Mouse (Mus musculus) MEL (cell line): Measurements from ENCODE around the gene A730061H03Rik. TPM values are rescaled to one million over a fixed set of nuclear protein-coding genes. Genes with fewer than 3 reads are reported as not detected.

ENCODE experiments used
- DNase-seq: peaks from one replicate; pipeline ENCODE4 v3.0.0; 2011; ENCODE audit warnings: low read depth, low spot score
- H3K27ac ChIP-seq: 2 replicates; pipeline ENCODE4 v1.5.1; 2012; ENCODE audit warnings: low read depth, mild to moderate bottlenecking, control low read depth, low read length, moderate library complexity; ENCODE audit not compliant: control insufficient read depth
- H3K27me3 ChIP-seq, 2 experiments: fragments of 150-350 bp in 1 of 2; sonication (generic) in 1 of 2; 2 replicates each; pipeline ENCODE4 v1.6.1; 2012; ENCODE audit warnings: low read length in 2 of 2, mild to moderate bottlenecking in 2 of 2, improper control_type of control experiment in 1 of 2, moderate library complexity in 1 of 2; ENCODE audit not compliant: insufficient read depth in 2 of 2, control insufficient read depth in 1 of 2
- H3K36me3 ChIP-seq, 2 experiments: 2 replicates each; pipeline ENCODE4 v1.6.1; 2012 to 2014; ENCODE audit warnings: low read length in 2 of 2, improper control_type of control experiment in 1 of 2, inconsistent platforms in 1 of 2, mild to moderate bottlenecking in 1 of 2; ENCODE audit not compliant: insufficient read depth in 2 of 2, control insufficient read depth in 1 of 2
- H3K4me1 ChIP-seq, 2 experiments: fragments of 150-350 bp in 1 of 2; sonication (generic) in 1 of 2; 2 replicates each; pipeline ENCODE4 v1.6.1; 2012; ENCODE audit warnings: low read length in 2 of 2, improper control_type of control experiment in 1 of 2, mild to moderate bottlenecking in 1 of 2; ENCODE audit not compliant: insufficient read depth in 2 of 2, control insufficient read depth in 1 of 2
- H3K4me3 ChIP-seq, 2 experiments: fragments of 150-350 bp in 1 of 2; sonication (generic) in 1 of 2; 2 replicates each; pipeline ENCODE4 v1.5.1; 2012; ENCODE audit warnings: low read depth in 2 of 2, low read length in 2 of 2, mild to moderate bottlenecking in 2 of 2, moderate library complexity in 2 of 2, control low read depth in 1 of 2, improper control_type of control experiment in 1 of 2; ENCODE audit not compliant: control insufficient read depth in 1 of 2, insufficient read depth in 1 of 2
- H3K79me2 ChIP-seq: 2 replicates; pipeline ENCODE4 v1.6.1; 2012; ENCODE audit warnings: mild to moderate bottlenecking, low read length, moderate library complexity; ENCODE audit not compliant: control insufficient read depth, poor library complexity, insufficient read depth
- H3K9ac ChIP-seq: 2 replicates; pipeline ENCODE4 v1.6.1; 2012; ENCODE audit warnings: low read depth, mild to moderate bottlenecking, control low read depth, low read length, moderate library complexity; ENCODE audit not compliant: control insufficient read depth, poor library complexity, severe bottlenecking
- H3K9me3 ChIP-seq: fragments of 150-350 bp; sonication (generic); replicated peaks from 2 replicates; pipeline ENCODE4 v1.6.1; 2012; ENCODE audit warnings: mild to moderate bottlenecking, low read length, improper control_type of control experiment, moderate library complexity; ENCODE audit not compliant: insufficient read depth
- CHD1 ChIP-seq: IDR thresholded peaks from 2 replicates; pipeline ENCODE4 v1.6.1; 2012; ENCODE audit warnings: low read depth, mild to moderate bottlenecking, inconsistent platforms, low read length, improper control_type of control experiment
- CTCF ChIP-seq, 3 experiments: IDR thresholded peaks in 2 of 3; conservative IDR thresholded peaks in 1 of 3; 2 replicates each; pipeline ENCODE4 v1.5.1; 2011 to 2012; ENCODE audit warnings: low read length in 3 of 3, low read depth in 2 of 3, mild to moderate bottlenecking in 2 of 3, improper control_type of control experiment in 1 of 3, inconsistent platforms in 1 of 3, mixed read lengths in 1 of 3, moderate library complexity in 1 of 3; ENCODE audit not compliant: control insufficient read depth in 1 of 3, insufficient read depth in 1 of 3, poor library complexity in 1 of 3, severe bottlenecking in 1 of 3
- E2F4 ChIP-seq: IDR thresholded peaks from 2 replicates; pipeline ENCODE4 v1.6.1; 2011; ENCODE audit warnings: low read depth, low read length, improper control_type of control experiment, borderline replicate concordance
- ELF1 ChIP-seq: IDR thresholded peaks from 2 replicates; pipeline ENCODE4 v1.6.1; 2014; ENCODE audit warnings: low read depth, mild to moderate bottlenecking, inconsistent platforms, low read length, improper control_type of control experiment, moderate library complexity
- EP300 ChIP-seq, 2 experiments: IDR thresholded peaks; 2 replicates each; pipeline ENCODE4 v1.6.1; 2011; ENCODE audit warnings: improper control_type of control experiment in 2 of 2, low read length in 2 of 2, low read depth in 1 of 2, mild to moderate bottlenecking in 1 of 2
- GABPA ChIP-seq: IDR thresholded peaks from 2 replicates; pipeline ENCODE4 v1.6.1; 2012; ENCODE audit warnings: low read depth, mild to moderate bottlenecking, inconsistent platforms, low read length, improper control_type of control experiment, moderate library complexity
- GATA1 ChIP-seq: IDR thresholded peaks from 2 replicates; pipeline ENCODE4 v1.6.1; 2011; ENCODE audit warnings: low read depth, low read length, improper control_type of control experiment
- HCFC1 ChIP-seq: IDR thresholded peaks from 2 replicates; pipeline ENCODE4 v1.6.1; 2012; ENCODE audit warnings: low read depth, mild to moderate bottlenecking, inconsistent platforms, low read length, improper control_type of control experiment, moderate library complexity
- JUND ChIP-seq: IDR thresholded peaks from 2 replicates; pipeline ENCODE4 v1.6.1; 2011; ENCODE audit warnings: low read depth, mild to moderate bottlenecking, improper control_type of control experiment, low read length
- KAT2A ChIP-seq: conservative IDR thresholded peaks from 2 replicates; pipeline ENCODE4 v1.6.1; 2012; ENCODE audit warnings: low read depth, low read length, improper control_type of control experiment, inconsistent platforms
- MAX ChIP-seq: IDR thresholded peaks from 2 replicates; pipeline ENCODE4 v1.6.1; 2011; ENCODE audit warnings: low read length, improper control_type of control experiment
- MAZ ChIP-seq: IDR thresholded peaks from 2 replicates; pipeline ENCODE4 v1.6.1; 2012; ENCODE audit warnings: low read depth, mild to moderate bottlenecking, inconsistent platforms, low read length, improper control_type of control experiment
- MEF2A ChIP-seq: IDR thresholded peaks from 2 replicates; pipeline ENCODE4 v1.6.1; 2014; ENCODE audit warnings: low read depth, mild to moderate bottlenecking, inconsistent platforms, low read length, improper control_type of control experiment; ENCODE audit not compliant: poor library complexity, insufficient replicate concordance, severe bottlenecking; ENCODE audit errors: extremely low read depth
- MXI1 ChIP-seq: IDR thresholded peaks from 2 replicates; pipeline ENCODE4 v1.6.1; 2011; ENCODE audit warnings: mild to moderate bottlenecking, low read depth, low read length, improper control_type of control experiment
- POLR2A ChIP-seq, 2 experiments: IDR thresholded peaks; 2 replicates each; pipeline ENCODE4 v1.6.1; 2011 to 2012; ENCODE audit warnings: low read length in 2 of 2, mild to moderate bottlenecking in 2 of 2, control low read depth in 1 of 2, improper control_type of control experiment in 1 of 2, low read depth in 1 of 2, moderate library complexity in 1 of 2; ENCODE audit not compliant: control insufficient read depth in 1 of 2, insufficient read depth in 1 of 2, poor library complexity in 1 of 2
- POLR2AphosphoS2 ChIP-seq: IDR thresholded peaks from 2 replicates; pipeline ENCODE4 v1.6.1; 2011; ENCODE audit warnings: low read length, improper control_type of control experiment
- RAD21 ChIP-seq: IDR thresholded peaks from 2 replicates; pipeline ENCODE4 v1.6.1; 2011; ENCODE audit warnings: mild to moderate bottlenecking, low read depth, low read length, improper control_type of control experiment
- SIN3A ChIP-seq: IDR thresholded peaks from 2 replicates; pipeline ENCODE4 v1.6.1; 2012; ENCODE audit warnings: low read length, improper control_type of control experiment, inconsistent platforms
- SMC3 ChIP-seq: IDR thresholded peaks from 2 replicates; pipeline ENCODE4 v1.6.1; 2011; ENCODE audit warnings: low read depth, low read length, improper control_type of control experiment
- TAL1 ChIP-seq: IDR thresholded peaks from 2 replicates; pipeline ENCODE4 v1.6.1; 2012; ENCODE audit warnings: mild to moderate bottlenecking, inconsistent platforms, low read length, moderate library complexity, mixed read lengths
- TBP ChIP-seq: IDR thresholded peaks from 2 replicates; pipeline ENCODE4 v1.8.0; 2011; ENCODE audit warnings: low read depth, low read length, improper control_type of control experiment
- TCF12 ChIP-seq: IDR thresholded peaks from 2 replicates; pipeline ENCODE4 v1.6.1; 2014; ENCODE audit warnings: low read depth, mild to moderate bottlenecking, inconsistent platforms, low read length, improper control_type of control experiment, moderate library complexity
- USF1 ChIP-seq: IDR thresholded peaks from 2 replicates; pipeline ENCODE4 v1.6.1; 2014; ENCODE audit warnings: low read depth, mild to moderate bottlenecking, inconsistent platforms, low read length, improper control_type of control experiment, moderate library complexity
- ZC3H11A ChIP-seq: IDR thresholded peaks from 2 replicates; pipeline ENCODE4 v1.6.1; 2012; ENCODE audit warnings: low read depth, mild to moderate bottlenecking, inconsistent platforms, low read length, improper control_type of control experiment
- ZKSCAN1 ChIP-seq: IDR thresholded peaks from 2 replicates; pipeline ENCODE4 v1.6.1; 2012; ENCODE audit warnings: low read depth, mild to moderate bottlenecking, inconsistent platforms, low read length, improper control_type of control experiment, moderate library complexity
- ZNF384 ChIP-seq: IDR thresholded peaks from 2 replicates; pipeline ENCODE4 v1.6.1; 2012; ENCODE audit warnings: low read depth, mild to moderate bottlenecking, inconsistent platforms, low read length, improper control_type of control experiment
- polyA plus RNA-seq, 2 experiments: library from polyadenylated mRNA; stranded (reverse) in 1 of 2; unstranded in 1 of 2; fragments of >175 nt in 1 of 2; fragments of >200 nt in 1 of 2; gene quantifications; 2 replicates each; pipeline versions ENCODE4 v1.2.1 to v1.2.4; 2012; ENCODE audit warnings: low replicate concordance in 2 of 2, low read depth in 1 of 2; ENCODE audit not compliant: insufficient read length in 2 of 2, insufficient read depth in 1 of 2, missing spikeins in 1 of 2
- total RNA-seq: library from RNA; depleted of rRNA; stranded (reverse); fragments of 300-350 nt; gene quantifications from 2 replicates; pipeline ENCODE4 v1.2.3, GENCODE M21; 2012

The A730061H03Rik gene
- total and polyA plus RNA-seq, 3 experiments = 0.73 to 0.86 TPM; not detected in 1

DNA sequence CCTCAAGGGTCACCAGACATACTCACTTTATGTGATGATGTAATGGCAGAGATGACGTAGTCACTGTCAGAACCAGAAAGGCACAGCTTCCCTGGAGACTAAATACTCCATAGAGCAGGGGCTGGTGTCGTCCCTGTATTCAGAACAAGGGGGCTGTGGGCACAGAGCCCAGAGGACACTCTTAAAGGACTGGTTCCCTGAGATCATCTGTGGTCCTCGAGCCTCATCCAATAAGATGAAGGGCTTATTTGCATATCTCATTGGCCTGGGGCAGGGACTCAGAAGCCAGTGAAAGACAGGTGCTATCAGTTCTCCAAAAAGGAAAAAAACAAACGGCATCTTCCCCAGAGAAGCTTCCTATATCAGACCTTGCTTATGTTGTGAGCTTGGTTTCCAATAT, 36.1 kb downstream of the A730061H03Rik start:
- H3K4me1 ChIP-seq = no peaks in the 10 kb centered on the region
- H3K36me3 ChIP-seq = no peaks in the 10 kb centered on the region
- no peak overlapping the region for H3K27ac ChIP-seq
- TF ChIP-seq ZKSCAN1 (no peak), ELF1 (no peak), CTCF (IDR thresholded peaks at IDR 0.05 in 2 of 3, conservative IDR thresholded peaks at IDR 0.05 in 1 of 3; ENCODE audit: control insufficient read depth in 1 of 3, insufficient read depth in 1 of 3, low read depth in 2 of 3, low read length in 3 of 3, poor library complexity in 1 of 3, severe bottlenecking in 1 of 3) (no peak), MAZ (no peak), SMC3 (no peak), CHD1 (no peak), USF1 (no peak), GATA1 (no peak), MEF2A (no peak), TCF12 (no peak), KAT2A (no peak), MAX (no peak), GABPA (no peak), POLR2A (IDR thresholded peaks at IDR 0.05; ENCODE audit: control insufficient read depth in 1 of 2, insufficient read depth in 1 of 2, low read depth in 1 of 2, low read length in 2 of 2, poor library complexity in 1 of 2) (no peak)
- H3K9me3 ChIP-seq = no peaks in the 10 kb centered on the region
- DNase-seq = peak; percentile 24
- no peak overlapping the region for H3K9ac ChIP-seq
- H3K4me3 ChIP-seq = no peak overlapping the region
- no peaks in the 10 kb centered on the region for H3K79me2 ChIP-seq
- H3K27me3 ChIP-seq = peaks cover 12 to 17% of the 10 kb centered on the region in 2 experiments

DNA sequence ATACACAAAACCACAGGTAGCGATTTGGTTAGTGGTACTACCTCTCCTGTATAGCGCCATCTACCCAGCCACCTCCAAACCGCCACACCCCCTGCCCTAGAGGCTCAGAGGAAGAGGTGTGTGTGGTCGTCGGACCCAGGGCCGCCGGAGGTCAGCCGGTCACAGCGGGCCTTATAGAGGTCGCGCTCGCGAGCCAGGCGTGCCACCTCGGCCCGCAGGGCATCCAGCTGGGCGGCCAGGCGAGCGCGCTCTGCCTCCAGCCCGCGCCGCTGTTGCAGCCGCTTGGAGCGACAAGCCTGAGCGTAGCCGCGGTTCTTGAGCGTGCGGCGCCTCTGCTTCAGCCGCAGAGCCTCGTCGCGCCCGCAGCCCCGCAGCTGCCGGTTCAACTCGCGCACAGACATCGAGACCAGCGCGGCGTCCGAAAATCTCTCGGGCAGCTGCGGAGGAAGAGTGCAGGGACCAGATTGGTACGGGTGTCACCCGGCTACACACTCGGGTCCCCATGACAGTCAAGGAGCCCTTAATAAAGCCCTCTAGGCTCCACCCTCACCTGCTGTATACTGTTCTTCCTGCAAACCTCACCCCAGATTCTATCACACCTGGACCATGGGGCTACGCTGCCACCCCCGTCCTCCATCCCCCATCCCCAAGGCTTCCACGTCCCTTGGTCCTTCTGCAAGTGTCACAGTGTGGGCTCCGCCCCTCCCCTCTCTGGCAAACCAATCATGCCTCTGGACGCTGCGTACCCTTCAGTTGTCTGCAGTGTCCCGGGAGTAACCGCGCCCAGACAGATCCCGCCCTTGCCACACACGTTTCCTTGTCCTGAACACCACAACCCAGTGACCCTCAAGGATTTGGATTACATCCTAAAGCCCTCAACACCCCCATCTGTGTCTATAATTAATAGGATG, 39.5 kb downstream of the A730061H03Rik start:
- TF ChIP-seq ZNF384 (no peak), SMC3 (no peak), EP300 (IDR thresholded peaks at IDR 0.05; ENCODE audit: low read depth in 1 of 2, low read length in 2 of 2) (no peak), ELF1 (no peak), MEF2A (no peak), E2F4 (no peak), GABPA (no peak), POLR2A (IDR thresholded peaks at IDR 0.05; ENCODE audit: control insufficient read depth in 1 of 2, insufficient read depth in 1 of 2, low read depth in 1 of 2, low read length in 2 of 2, poor library complexity in 1 of 2) (no peak), GATA1 (no peak), RAD21 (no peak), MAZ (no peak), ZC3H11A (no peak), SIN3A (no peak), MXI1 (no peak), HCFC1 (no peak), TAL1 (no peak), JUND (no peak), POLR2AphosphoS2 (no peak), TBP (no peak)
- Histone ChIP-seq H3K9me3 (no peaks in the 10 kb centered on the region), H3K27me3 (peaks cover 19 to 20% of the 10 kb centered on the region in 2 experiments), H3K79me2 (no peaks in the 10 kb centered on the region), H3K27ac (no peak overlapping the region), H3K4me1 (no peaks in the 10 kb centered on the region), H3K4me3 (no peak overlapping the region), H3K36me3 (no peaks in the 10 kb centered on the region), H3K9ac (no peak overlapping the region)
- DNase-seq = no peak
